Mouse (Mus musculus) layer of hippocampus, postnatal 36 days (tissue): ENCODE results near the gene Nrxn3. TPM values are rescaled to one million over a fixed set of nuclear protein-coding genes. Genes with fewer than 3 reads are reported as not detected.

ENCODE experiments used
- DNase-seq, 2 experiments: peaks; one replicate each; pipeline ENCODE4 v3.0.0; 2022
- total RNA-seq, 2 experiments: library from RNA; stranded (reverse); gene quantifications; 2 replicates each; pipeline ENCODE4 v1.2.3; 2021

Nrxn3 gene
- total RNA-seq, 2 experiments from 2014 or later, result 185 to 190 TPM

DNA sequence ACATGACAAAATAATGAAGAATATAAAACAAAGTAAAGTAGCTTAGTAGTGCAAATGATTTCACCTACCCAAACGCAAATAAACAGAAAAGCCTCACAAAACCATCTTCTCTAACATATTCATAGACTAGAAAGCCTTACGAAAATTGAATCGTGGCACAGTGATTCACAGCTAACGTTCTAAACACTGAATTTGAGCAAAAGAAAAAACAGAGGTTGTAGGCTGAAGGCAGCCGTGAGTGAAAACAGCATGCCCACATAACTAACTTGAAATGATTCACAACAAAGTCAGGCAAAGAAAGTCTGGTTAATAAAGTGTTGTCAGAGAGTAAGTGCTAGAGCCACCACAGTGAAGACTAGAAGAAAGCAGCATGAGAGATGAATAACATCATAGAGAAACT lies 610.8 kb downstream of the Nrxn3 start:
- DNase-seq, result no peak

DNA sequence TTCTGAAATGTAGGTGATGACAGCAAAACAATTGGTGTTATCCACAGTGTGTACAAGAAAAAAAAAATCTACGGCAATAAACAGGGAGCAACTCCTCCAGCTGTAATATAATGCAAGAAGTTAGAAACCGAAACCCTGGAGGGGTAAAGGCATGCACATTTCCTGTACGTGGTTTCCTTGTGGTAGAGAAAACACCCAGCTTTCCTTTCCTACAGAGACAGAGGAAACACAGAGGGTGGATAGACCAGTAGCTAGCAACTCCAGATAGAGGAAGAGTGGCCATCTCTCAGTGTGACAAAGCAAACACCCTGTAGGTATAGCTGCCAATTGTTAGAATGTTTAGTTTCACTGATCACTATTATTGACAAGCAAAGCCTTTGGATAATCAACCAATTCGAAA lies 642.2 kb downstream of the Nrxn3 start:
- DNase-seq, result no peak

GRCm38 (mm10) chr12:89369939-89370338 lies 647.3 kb downstream of the Nrxn3 start:
- no peak for DNase-seq

DNA sequence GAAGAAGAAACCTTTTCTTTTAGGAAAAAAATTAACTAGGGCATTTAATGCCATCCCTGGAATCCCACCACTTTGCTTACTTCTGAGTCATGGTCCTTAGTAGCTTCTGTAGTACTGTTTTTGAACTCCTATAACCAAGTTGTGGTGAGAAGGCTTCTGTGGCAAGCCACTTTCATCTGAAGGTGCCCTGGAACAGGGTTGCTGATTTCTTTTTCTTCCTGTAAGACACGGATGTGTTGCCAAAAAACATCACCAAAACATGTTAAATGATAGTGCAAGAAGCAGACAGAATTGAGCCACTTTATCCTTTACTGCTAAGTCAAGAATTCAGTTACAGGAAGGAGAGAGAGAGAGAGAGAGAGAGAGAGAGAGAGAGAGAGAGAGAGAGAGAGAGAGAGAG lies 653.9 kb downstream of the Nrxn3 start:
- DNase-seq, result no peak

GRCm38 (mm10) chr12:89377051-89377643 lies 654.5 kb downstream of the Nrxn3 start:
- peak; percentile 50 to 62 for DNase-seq

DNA sequence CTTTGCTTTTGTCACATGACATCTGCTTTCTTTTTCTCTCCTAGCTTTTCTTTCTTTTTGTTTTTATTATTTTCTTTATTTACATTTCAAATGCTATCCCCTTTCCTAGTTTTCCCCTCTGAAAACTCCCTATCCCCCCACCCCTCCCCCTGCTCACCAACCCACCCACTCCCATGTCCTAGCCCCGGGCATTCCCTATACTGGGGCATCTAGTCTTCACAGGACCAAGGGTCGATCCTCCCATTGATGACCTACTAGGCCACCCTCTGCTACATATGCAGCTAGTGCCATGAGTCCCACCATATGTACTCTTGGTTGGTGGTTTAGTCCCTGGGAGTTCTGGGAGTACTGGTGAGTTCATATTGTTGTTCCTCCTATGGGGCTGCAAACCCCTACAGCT lies 655.0 kb downstream of the Nrxn3 start:
- no peak for DNase-seq

- DNase-seq, result no peak
Measured at GRCm38 (mm10) chr12:89383254-89383653, 660.6 kb downstream of the Nrxn3 start.

- no peak for DNase-seq
Measured at GRCm38 (mm10) chr12:89395121-89395792, 672.6 kb downstream of the Nrxn3 start.

- no peak for DNase-seq
Measured at GRCm38 (mm10) chr12:89436519-89436918, 713.8 kb downstream of the Nrxn3 start.

GRCm38 (mm10) chr12:89442323-89443038 lies 719.8 kb downstream of the Nrxn3 start:
- DNase-seq, result no peak

DNA sequence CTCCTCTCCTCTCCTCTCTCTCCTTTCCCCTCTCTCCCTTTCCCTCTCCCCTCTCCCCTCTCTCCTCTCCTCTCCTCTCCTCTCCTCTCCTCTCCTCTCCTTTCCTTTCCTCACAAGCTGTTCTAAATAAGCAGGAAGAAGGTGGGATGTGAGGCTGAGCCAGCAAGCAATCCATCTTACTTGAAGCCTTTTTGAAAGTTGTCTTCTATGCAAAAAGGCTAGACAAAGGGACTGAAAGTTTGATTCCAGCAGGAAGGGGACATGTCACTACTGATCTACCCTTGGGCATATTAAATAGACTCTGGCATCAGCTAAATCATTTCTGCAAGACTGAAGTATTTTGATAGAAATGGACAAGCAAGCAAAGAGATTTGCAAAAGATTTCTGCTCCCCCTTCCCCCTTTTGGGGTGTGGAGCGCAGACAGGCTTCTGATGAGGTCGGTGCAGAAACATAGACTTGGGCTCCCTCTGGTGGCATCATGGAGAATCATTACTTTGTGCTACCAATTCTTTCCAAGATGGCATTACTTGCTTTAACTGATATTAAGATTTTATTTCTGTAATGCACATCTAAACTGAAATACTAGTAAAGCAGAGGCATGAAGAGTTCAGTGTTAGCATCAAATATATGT lies 728.1 kb downstream of the Nrxn3 start:
- peak; percentile 30 to 49 for DNase-seq

GRCm38 (mm10) chr12:89470226-89470625 lies 747.5 kb downstream of the Nrxn3 start:
- DNase-seq, result no peak

DNA sequence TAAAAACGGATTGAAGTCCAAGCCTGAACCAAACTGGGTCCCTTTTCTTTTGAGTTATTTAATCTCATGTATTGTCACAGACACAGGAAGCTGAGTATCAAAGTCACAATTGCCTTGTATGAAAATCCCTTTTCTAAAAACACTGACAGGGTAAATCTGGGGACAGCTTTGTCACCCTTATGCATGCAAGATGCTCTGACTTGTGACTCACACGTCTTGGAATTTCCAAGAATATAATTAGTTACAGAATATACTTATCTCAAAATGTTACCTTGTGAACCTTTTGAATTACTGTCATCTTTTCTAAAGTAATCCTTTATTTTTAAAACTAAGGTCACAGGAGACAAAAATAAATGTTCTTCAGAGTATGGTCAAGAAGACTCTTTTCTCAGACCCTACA lies 748.6 kb downstream of the Nrxn3 start:
- no peak for DNase-seq

DNA sequence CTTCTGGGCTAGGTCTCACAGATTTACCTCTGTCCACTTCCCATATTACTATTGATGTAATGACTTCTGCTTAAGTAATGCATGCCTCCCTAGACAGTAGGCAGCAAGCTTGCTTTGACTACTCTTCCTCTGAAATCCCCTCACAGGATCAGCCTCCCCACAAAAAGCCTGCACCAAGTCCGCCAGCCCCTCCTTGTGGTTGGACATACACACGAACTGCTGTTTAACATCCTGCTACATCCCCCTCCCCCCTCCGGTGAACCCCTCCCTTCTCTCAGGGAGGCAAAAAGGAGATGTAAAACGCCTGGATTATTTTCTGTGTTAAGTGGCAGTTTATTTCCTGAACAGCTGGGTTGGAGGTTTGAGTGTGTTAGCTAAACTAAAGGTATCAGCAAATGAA lies 749.2 kb downstream of the Nrxn3 start:
- no peak for DNase-seq

DNA sequence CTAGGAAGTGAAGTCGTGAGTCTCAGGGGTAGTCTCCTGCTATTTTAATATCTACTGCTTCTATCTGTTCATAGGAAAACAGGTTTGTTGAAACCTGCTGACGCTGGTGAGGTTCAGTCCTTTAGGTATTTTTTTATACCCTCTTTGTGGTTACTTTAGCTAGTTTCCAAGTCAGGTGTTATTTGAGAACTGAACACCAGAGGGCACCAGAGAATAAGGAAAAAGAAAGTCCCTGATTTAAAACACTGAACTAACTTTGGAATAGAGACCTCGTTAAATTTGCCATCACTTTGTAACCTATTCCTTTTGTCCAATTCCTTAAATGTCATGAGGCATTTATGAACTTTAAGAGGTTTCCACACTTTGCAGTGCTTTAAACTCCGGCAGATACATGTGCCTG lies 756.4 kb downstream of the Nrxn3 start:
- peak in 1 of 2 experiments; percentile 29 for DNase-seq

DNA sequence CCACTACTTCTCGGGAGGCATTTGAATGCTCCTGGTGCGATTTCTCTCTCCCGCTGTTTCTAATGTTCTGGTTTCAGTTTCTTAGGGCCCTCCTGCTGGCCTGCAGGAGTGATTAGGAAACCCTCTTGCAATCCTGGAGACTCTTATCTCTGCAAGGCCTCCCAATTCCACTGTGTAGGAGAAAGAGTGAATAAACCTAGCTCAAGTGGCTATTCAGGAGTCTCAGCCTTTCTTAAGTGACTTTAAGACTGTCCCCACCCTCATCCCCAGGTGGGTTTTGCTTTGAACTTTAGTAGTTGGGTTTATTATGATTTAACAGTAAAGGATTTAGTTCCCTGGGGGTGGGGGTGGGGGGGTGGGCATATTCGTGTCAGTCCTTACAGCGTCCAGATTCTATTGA lies 759.5 kb downstream of the Nrxn3 start:
- no peak for DNase-seq

DNA sequence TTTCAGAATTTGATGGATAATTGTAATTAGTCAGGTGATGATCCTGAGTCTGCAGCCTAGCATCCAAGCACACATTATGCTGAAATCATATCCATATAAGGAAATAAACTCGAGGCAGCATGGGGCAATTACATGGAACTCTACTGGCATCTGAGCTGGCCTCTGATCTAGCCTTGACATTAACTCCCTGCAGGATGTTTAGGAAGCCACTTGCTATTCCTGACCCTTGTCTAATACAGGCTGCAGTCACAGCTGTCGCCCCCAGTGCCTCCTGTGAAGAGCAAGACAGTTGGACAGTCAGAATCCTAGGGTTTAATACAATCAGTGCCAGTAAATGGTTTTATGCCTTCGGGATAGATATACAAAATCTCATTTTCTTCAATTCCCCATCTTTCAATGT lies 781.4 kb downstream of the Nrxn3 start:
- no peak for DNase-seq

DNA sequence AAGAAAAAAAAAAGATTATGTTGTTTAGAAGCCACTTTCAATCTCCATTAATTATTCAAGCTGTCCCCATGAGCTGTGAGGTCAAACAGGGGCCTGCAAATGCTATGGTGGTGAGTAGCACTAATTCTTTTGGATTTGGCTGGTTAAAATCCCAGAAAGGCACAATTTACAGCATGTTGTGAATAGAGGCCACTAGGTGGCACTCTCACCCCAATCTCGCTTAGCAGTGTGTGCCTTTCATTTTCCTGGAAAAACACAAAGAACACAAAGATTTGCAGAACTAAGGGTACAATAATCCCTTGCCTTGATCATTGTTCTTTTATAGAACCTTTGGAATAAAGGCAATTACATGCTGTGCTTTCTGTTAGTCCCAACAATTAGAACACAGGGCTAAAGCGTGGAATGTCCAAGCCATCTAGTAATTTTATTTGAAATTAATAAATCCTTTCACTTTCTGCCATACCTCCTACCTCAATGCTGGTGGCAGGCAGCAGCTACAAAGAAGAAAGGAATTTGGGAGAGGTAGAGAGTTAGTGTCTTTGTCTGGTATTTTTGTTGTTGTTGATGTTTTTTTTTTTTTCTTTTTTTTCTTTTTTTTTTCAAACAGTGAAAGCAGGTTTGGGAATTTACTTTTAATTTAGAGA lies 782.6 kb downstream of the Nrxn3 start:
- DNase-seq, result peak; percentile 37 to 50

- no peak for DNase-seq
Measured at GRCm38 (mm10) chr12:89508970-89509369, 786.3 kb downstream of the Nrxn3 start.

- peak in 1 of 2 experiments; percentile 45 for DNase-seq
Measured at GRCm38 (mm10) chr12:89513759-89514158, 791.1 kb downstream of the Nrxn3 start.

DNA sequence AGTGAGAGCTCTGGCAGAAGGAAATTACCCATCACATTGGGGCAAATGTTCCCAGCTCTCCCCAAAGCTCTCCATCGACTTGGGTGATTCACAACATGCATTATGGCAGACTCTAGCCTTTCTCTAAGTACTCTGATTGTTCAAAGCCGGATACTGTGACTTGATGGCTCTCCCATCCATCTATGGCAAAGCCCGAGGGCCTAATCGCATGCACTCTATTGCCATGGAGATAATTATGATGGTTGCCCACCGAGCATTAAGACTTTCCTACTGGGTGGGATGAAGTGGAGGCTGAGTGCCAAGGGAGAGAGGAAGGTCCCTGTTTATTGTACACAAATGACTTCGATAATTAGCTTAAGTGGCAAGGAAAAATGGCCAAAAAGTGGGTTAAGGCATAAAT lies 793.4 kb downstream of the Nrxn3 start:
- no peak for DNase-seq

- DNase-seq, result no peak
Measured at GRCm38 (mm10) chr12:89530679-89531350, 808.1 kb downstream of the Nrxn3 start.
